Mouse (Mus musculus): ENCODE results near the gene Ggta1. TPM values are rescaled to one million over a fixed set of nuclear protein-coding genes. Genes with fewer than 3 reads are reported as not detected.

Gene Ggta1
- polyA plus RNA-seq (2017; shearing (Covaris generic)) = 10 to 100 TPM; 17.5 to 19.2 (median 18.0) TPM

- ATAC-seq = no peak
These were observed at the start of gene Ggta1 for GRCm38 (mm10) chr2:35462791-35463281. TSS of gene Ggta1 (minus strand) at chr2:35463231.

- ATAC-seq = no peak
These were observed 49.2 kb upstream of the Ggta1 start for GRCm38 (mm10) chr2:35512226-35512625.

GRCm38 (mm10) chr2:35510920-35511319 is 47.9 kb upstream of the Ggta1 start:
- no peak for ATAC-seq

- ATAC-seq = no peak
These were observed 46.9 kb upstream of the Ggta1 start for GRCm38 (mm10) chr2:35509888-35510287.

GRCm38 (mm10) chr2:35509343-35509667 is 46.3 kb upstream of the Ggta1 start:
- no peak for ATAC-seq

- ATAC-seq = no peak
These were observed 45.7 kb upstream of the Ggta1 start for GRCm38 (mm10) chr2:35508597-35509342.

- peak; percentile 90 for ATAC-seq
These were observed 44.1 kb upstream of the Ggta1 start for GRCm38 (mm10) chr2:35507191-35507511.

GRCm38 (mm10) chr2:35506311-35507190 is 43.5 kb upstream of the Ggta1 start:
- ATAC-seq = no peak

GRCm38 (mm10) chr2:35505519-35506286 is 42.7 kb upstream of the Ggta1 start:
- no peak for ATAC-seq

- no peak for ATAC-seq
These were observed 41.4 kb upstream of the Ggta1 start for GRCm38 (mm10) chr2:35504417-35504776.

GRCm38 (mm10) chr2:35503723-35504416 is 40.8 kb upstream of the Ggta1 start:
- ATAC-seq = no peak

- no peak for ATAC-seq
These were observed 40.1 kb upstream of the Ggta1 start for GRCm38 (mm10) chr2:35503021-35503722.

- no peak for ATAC-seq
These were observed 39.5 kb upstream of the Ggta1 start for GRCm38 (mm10) chr2:35502561-35502960.

GRCm38 (mm10) chr2:35499474-35499873 is 36.4 kb upstream of the Ggta1 start:
- no peak for ATAC-seq

- no peak for ATAC-seq
These were observed 35.9 kb upstream of the Ggta1 start for GRCm38 (mm10) chr2:35498961-35499360.

- no peak for ATAC-seq
These were observed 34.7 kb upstream of the Ggta1 start for GRCm38 (mm10) chr2:35497662-35498196.

- ATAC-seq = peak; percentile 11
These were observed 33.4 kb upstream of the Ggta1 start for GRCm38 (mm10) chr2:35496279-35497013.

- ATAC-seq = peak; percentile 92
These were observed 32.7 kb upstream of the Ggta1 start for GRCm38 (mm10) chr2:35495486-35496278.

GRCm38 (mm10) chr2:35493566-35493965 is 30.5 kb upstream of the Ggta1 start:
- no peak for ATAC-seq

GRCm38 (mm10) chr2:35491151-35491550 is 28.1 kb upstream of the Ggta1 start:
- no peak for ATAC-seq
